Mouse (Mus musculus) lung, embryonic 16.5 days (tissue): Measurements from ENCODE around the gene Anks6. TPM values are rescaled to one million over a fixed set of nuclear protein-coding genes. Genes with fewer than 3 reads are reported as not detected.

Experiments used
- ATAC-seq: fragments of 200-750 bp; cut with Nextera tagmentation; 2 replicates; pipeline ENCODE4 v1.8.0; 2017; ENCODE audit warnings: low read depth, mild to moderate bottlenecking, moderate library complexity
- H3K27ac ChIP-seq: fragments of 300-500 bp; sonication (generic); 2 replicates; pipeline ENCODE4 v1.5.1; 2014; ENCODE audit warnings: mild to moderate bottlenecking, control low read depth, low read length
- H3K27me3 ChIP-seq: fragments of 300-500 bp; sonication (generic); 2 replicates; pipeline ENCODE4 v1.6.1; 2014; ENCODE audit warnings: low read depth, low read length, mixed read lengths; ENCODE audit not compliant: control insufficient read depth, insufficient read depth
- H3K36me3 ChIP-seq: fragments of 300-500 bp; sonication (generic); 2 replicates; pipeline ENCODE4 v1.6.1; 2014; ENCODE audit warnings: low read length; ENCODE audit not compliant: control insufficient read depth, insufficient read depth
- H3K4me1 ChIP-seq: fragments of 300-500 bp; sonication (generic); replicated peaks from 2 replicates; pipeline ENCODE4 v1.6.1; 2014; ENCODE audit warnings: low read length, mixed read lengths; ENCODE audit not compliant: control insufficient read depth, insufficient read depth
- H3K4me2 ChIP-seq: fragments of 300-500 bp; sonication (generic); 2 replicates; pipeline ENCODE4 v1.6.1; 2014; ENCODE audit warnings: low read depth, low read length, control low read depth
- H3K4me3 ChIP-seq: fragments of 300-500 bp; sonication (generic); 2 replicates; pipeline ENCODE4 v1.5.1; 2014; ENCODE audit warnings: mild to moderate bottlenecking, low read length, control low read depth
- H3K9ac ChIP-seq: fragments of 300-500 bp; sonication (generic); 2 replicates; pipeline ENCODE4 v1.6.1; 2014; ENCODE audit warnings: low read length, control low read depth
- H3K9me3 ChIP-seq: fragments of 300-500 bp; sonication (generic); 2 replicates; pipeline ENCODE4 v1.6.1; 2016; ENCODE audit warnings: low read length; ENCODE audit not compliant: control insufficient read depth
- WGBS: fragments of 180-500 bp; shearing (Covaris S2); extraction: QIAGEN DNeasy Blood & Tissue Kit; methylation state at CpG from one replicate; pipeline ENCODE4 v1.1.7; 2014; 5-methylcytosine and 5-hydroxymethylcytosine counted together
- polyA plus RNA-seq: library from polyadenylated mRNA; unstranded; fragments of >200 nt; fragmentation: Nextera tagmentation; extraction: Ambion mirVana; gene quantifications from 2 replicates; pipeline ENCODE4 v1.2.1, GENCODE M21; 2015

The Anks6 gene
- 2.4 TPM in 2 replicates for polyA plus RNA-seq

- no peak within 1 kb of the TSS for H3K27ac ChIP-seq
- peaks cover 9% of the 10 kb centered on the region for H3K4me1 ChIP-seq
- H3K9me3 ChIP-seq: 0 out of 2 replicates have a peak, but pooled peaks cover 2% of the 10 kb centered on the region
- H3K4me2 ChIP-seq: peak within 1 kb of the TSS; percentile 81
- H3K36me3 ChIP-seq: no peaks in the 10 kb centered on the region
- WGBS: under 1% methylated on average over 69 of the region's 86 CpGs
- peaks cover 6% of the 10 kb centered on the region; the same call in 1 of the 2 replicates for H3K27me3 ChIP-seq
- peak within 1 kb of the TSS; percentile 83 for H3K9ac ChIP-seq
- peak within 1 kb of the TSS; percentile 76 for H3K4me3 ChIP-seq
- ATAC-seq: peak; percentile 94
These were observed at the start of gene Anks6 for GRCm38 (mm10) chr4:47056791-47057509. Gene Anks6, minus strand, starts transcription at chr4:47057427.

GRCm38 (mm10) chr4:47103561-47103960, 46.3 kb upstream of the Anks6 start:
- Histone ChIP-seq H3K4me1 (no peaks in the 10 kb centered on the region), H3K27ac (no peak overlapping the region), H3K9ac (no peak overlapping the region), H3K27me3 (no peaks in the 10 kb centered on the region), H3K4me3 (no peak overlapping the region), H3K4me2 (no peak overlapping the region), H3K9me3 (no peaks in the 10 kb centered on the region), H3K36me3 (no peaks in the 10 kb centered on the region)
- WGBS: 92% methylated on average over 10 of the region's 10 CpGs
- no peak for ATAC-seq

GRCm38 (mm10) chr4:47093647-47094046, 36.4 kb upstream of the Anks6 start:
- H3K9me3 ChIP-seq: no peaks in the 10 kb centered on the region
- H3K4me2 ChIP-seq: no peak overlapping the region
- peaks cover 7% of the 10 kb centered on the region for H3K4me1 ChIP-seq
- H3K9ac ChIP-seq: no peak overlapping the region
- H3K36me3 ChIP-seq: no peaks in the 10 kb centered on the region
- 65% methylated on average over 6 of the region's 6 CpGs for WGBS
- no peak overlapping the region for H3K4me3 ChIP-seq
- ATAC-seq: no peak
- peaks cover 20% of the 10 kb centered on the region for H3K27me3 ChIP-seq
- H3K27ac ChIP-seq: no peak overlapping the region

GRCm38 (mm10) chr4:47093161-47093560, 35.9 kb upstream of the Anks6 start:
- no peak overlapping the region; the same call in 1 of the 2 replicates for H3K4me3 ChIP-seq
- H3K27ac ChIP-seq: no peak overlapping the region
- peak overlapping the region; percentile 96; the same call in 1 of the 2 replicates for H3K4me2 ChIP-seq
- no peak for ATAC-seq
- H3K4me1 ChIP-seq: peaks cover 7% of the 10 kb centered on the region
- WGBS: 41% methylated on average over 9 of the region's 9 CpGs
- H3K36me3 ChIP-seq: no peaks in the 10 kb centered on the region
- no peak overlapping the region for H3K9ac ChIP-seq
- no peaks in the 10 kb centered on the region for H3K9me3 ChIP-seq
- peaks cover 20% of the 10 kb centered on the region for H3K27me3 ChIP-seq

- H3K27ac ChIP-seq: no peak overlapping the region
- H3K9ac ChIP-seq: peak overlapping the region; percentile 65
- ATAC-seq: peak; percentile 70
- H3K4me2 ChIP-seq: peak overlapping the region; percentile 96
- H3K9me3 ChIP-seq: no peaks in the 10 kb centered on the region
- H3K4me1 ChIP-seq: peaks cover 7% of the 10 kb centered on the region
- peaks cover 20% of the 10 kb centered on the region for H3K27me3 ChIP-seq
- peak overlapping the region; percentile 66 for H3K4me3 ChIP-seq
- 3% methylated on average over 21 of the region's 21 CpGs for WGBS
- H3K36me3 ChIP-seq: no peaks in the 10 kb centered on the region
These were observed 35.3 kb upstream of the Anks6 start for GRCm38 (mm10) chr4:47092387-47093021.

GRCm38 (mm10) chr4:47091493-47092386, 34.5 kb upstream of the Anks6 start, which contains the start of gene Galnt12:
Gene Galnt12, plus strand, starts transcription at chr4:47091909.
- peaks cover 20% of the 10 kb centered on the region for H3K27me3 ChIP-seq
- no peak within 1 kb of the TSS for H3K27ac ChIP-seq
- H3K36me3 ChIP-seq: no peaks in the 10 kb centered on the region
- H3K4me1 ChIP-seq: peaks cover 7% of the 10 kb centered on the region
- peak; percentile 75 for ATAC-seq
- H3K4me3 ChIP-seq: peak within 1 kb of the TSS; percentile 66
- H3K9me3 ChIP-seq: no peaks in the 10 kb centered on the region
- H3K9ac ChIP-seq: peak within 1 kb of the TSS; percentile 65
- 1% methylated on average over 62 of the region's 74 CpGs for WGBS
- peak within 1 kb of the TSS; percentile 96 for H3K4me2 ChIP-seq

GRCm38 (mm10) chr4:47088671-47089070, 31.4 kb upstream of the Anks6 start:
- no peak overlapping the region for H3K4me3 ChIP-seq
- no peak overlapping the region for H3K4me2 ChIP-seq
- no peak for ATAC-seq
- peaks cover 7% of the 10 kb centered on the region for H3K4me1 ChIP-seq
- H3K9me3 ChIP-seq: no peaks in the 10 kb centered on the region
- H3K9ac ChIP-seq: no peak overlapping the region
- WGBS: 82% methylated on average over 7 of the region's 7 CpGs
- no peak overlapping the region for H3K27ac ChIP-seq
- H3K36me3 ChIP-seq: no peaks in the 10 kb centered on the region
- peaks cover 19% of the 10 kb centered on the region for H3K27me3 ChIP-seq

GRCm38 (mm10) chr4:47083824-47084223, 26.6 kb upstream of the Anks6 start:
- 87% methylated on average over 7 of the region's 7 CpGs for WGBS
- no peak overlapping the region for H3K4me2 ChIP-seq
- H3K27me3 ChIP-seq: no peaks in the 10 kb centered on the region
- H3K9me3 ChIP-seq: no peaks in the 10 kb centered on the region
- H3K36me3 ChIP-seq: no peaks in the 10 kb centered on the region
- H3K27ac ChIP-seq: no peak overlapping the region
- H3K4me1 ChIP-seq: no peaks in the 10 kb centered on the region
- H3K9ac ChIP-seq: no peak overlapping the region
- no peak for ATAC-seq
- no peak overlapping the region for H3K4me3 ChIP-seq

GRCm38 (mm10) chr4:47080647-47081010, 23.4 kb upstream of the Anks6 start:
- Histone ChIP-seq H3K9me3 (no peaks in the 10 kb centered on the region), H3K36me3 (no peaks in the 10 kb centered on the region), H3K4me3 (no peak overlapping the region), H3K27ac (no peak overlapping the region), H3K4me2 (no peak overlapping the region), H3K27me3 (no peaks in the 10 kb centered on the region), H3K9ac (no peak overlapping the region), H3K4me1 (no peaks in the 10 kb centered on the region)
- no peak for ATAC-seq
- WGBS: 85% methylated on average over 4 of the region's 4 CpGs
